Comparison of ENCODE assay signal across 19 mouse cellular contexts in the genomic region with DNA sequence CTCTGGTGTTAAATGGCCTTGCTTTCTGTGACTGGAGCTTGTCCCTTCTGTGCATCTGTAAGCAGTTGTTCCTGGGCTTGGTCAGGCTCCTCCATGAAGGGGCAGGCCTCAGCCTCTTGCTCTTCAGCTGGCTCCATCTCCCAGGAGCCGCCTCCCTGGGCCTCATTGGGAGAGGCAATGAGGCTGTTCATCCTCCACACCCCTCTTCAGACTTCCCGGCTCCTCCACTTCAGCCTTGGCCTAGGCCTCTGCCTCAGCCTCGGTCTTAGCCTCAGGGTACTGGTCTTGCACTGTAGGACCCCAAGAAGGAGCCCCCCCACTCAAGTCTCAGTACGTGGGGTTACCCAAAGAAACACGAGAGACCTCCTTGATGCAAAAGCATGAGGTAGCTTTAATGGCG. TPM values are rescaled to one million over a fixed set of nuclear protein-coding genes. Genes with fewer than 3 reads are reported as not detected.
DNase-seq lines count a peak whose midpoint lies in the region; ATAC-seq and TF ChIP-seq lines count a peak whose summit lies in the region.
"Had no signal": no experiment of that assay in that cellular context is flagged by ENCODE, and none has a peak within 500 bp of the region (broad histone marks: within the 10 kb centered on the region; RNA-seq: fewer than 3 reads in every experiment).

No protein-coding gene starts in this region.

- H3K4me1 ChIP-seq in heart, embryonic 13.5 days: peaks cover 12% of the 10 kb centered on the region
- H3K4me1 ChIP-seq in limb, embryonic 11.5 days (ENCODE audit: control insufficient read depth, insufficient read depth, low read length): no peaks in the 10 kb centered on the region
- no peaks in the 10 kb centered on the region for H3K4me1 ChIP-seq in limb, embryonic 10.5 days
- H3K4me1 ChIP-seq in intestine, postnatal 0 days (replicated peaks; ENCODE audit: control insufficient read depth, insufficient read depth, low read length): no peaks in the 10 kb centered on the region
- no peaks in the 10 kb centered on the region for H3K4me1 ChIP-seq in stomach, embryonic 15.5 days
- H3K4me1 ChIP-seq: liver, embryonic 13.5 days; neural tube, embryonic 12.5 days had no signal

- H3K36me3 ChIP-seq in heart, embryonic 13.5 days: no peaks in the 10 kb centered on the region
- no peaks in the 10 kb centered on the region; the same call in 1 of the 2 replicates for H3K36me3 ChIP-seq in limb, embryonic 11.5 days (ENCODE audit: control insufficient read depth, insufficient read depth, low read length)
- H3K36me3 ChIP-seq in limb, embryonic 10.5 days: no peaks in the 10 kb centered on the region
- no peaks in the 10 kb centered on the region for H3K36me3 ChIP-seq in intestine, postnatal 0 days (ENCODE audit: control insufficient read depth, insufficient read depth)
- H3K36me3 ChIP-seq in stomach, embryonic 15.5 days: no peaks in the 10 kb centered on the region
- H3K36me3 ChIP-seq: liver, embryonic 13.5 days; neural tube, embryonic 12.5 days had no signal

- H3K27ac ChIP-seq in heart, embryonic 13.5 days (replicated peaks): peak overlapping the region; percentile 82
- H3K27ac ChIP-seq in limb, embryonic 11.5 days (replicated peaks; ENCODE audit: low read depth, low read length): no peak overlapping the region
- H3K27ac ChIP-seq in limb, embryonic 10.5 days: no peak overlapping the region
- H3K27ac ChIP-seq in intestine, postnatal 0 days (ENCODE audit: low read depth, low read length): peak overlapping the region; percentile 60
- H3K27ac ChIP-seq in stomach, embryonic 15.5 days: peak overlapping the region; percentile 27; the same call in 1 of the 2 replicates
- H3K27ac ChIP-seq: liver, embryonic 13.5 days; neural tube, embryonic 12.5 days had no signal

- H3K27me3 ChIP-seq in heart, embryonic 13.5 days (replicated peaks): no peaks in the 10 kb centered on the region
- H3K27me3 ChIP-seq in limb, embryonic 11.5 days (ENCODE audit: control insufficient read depth, insufficient read depth, low read length): no peaks in the 10 kb centered on the region
- H3K27me3 ChIP-seq in limb, embryonic 10.5 days (ENCODE audit: low read depth, poor library complexity, severe bottlenecking): no peaks in the 10 kb centered on the region
- H3K27me3 ChIP-seq in intestine, postnatal 0 days (replicated peaks; ENCODE audit: control insufficient read depth, insufficient read depth, low read length): no peaks in the 10 kb centered on the region
- no peaks in the 10 kb centered on the region for H3K27me3 ChIP-seq in stomach, embryonic 15.5 days (replicated peaks)
- H3K27me3 ChIP-seq: liver, embryonic 13.5 days; neural tube, embryonic 12.5 days had no signal

- H3K9ac ChIP-seq in heart, embryonic 13.5 days: no peak overlapping the region
- no peak overlapping the region for H3K9ac ChIP-seq in limb, embryonic 11.5 days (ENCODE audit: low read length)
- H3K9ac ChIP-seq in intestine, postnatal 0 days (ENCODE audit: low read depth, low read length): no peak overlapping the region
- H3K9ac ChIP-seq in stomach, embryonic 15.5 days: no peak overlapping the region
- H3K9ac ChIP-seq: liver, embryonic 13.5 days; neural tube, embryonic 12.5 days had no signal

- no peak for TF ChIP-seq CTCF in intestine, postnatal 0 days (IDR thresholded peaks at IDR 0.05; ENCODE audit: low read depth)

- peaks cover 15% of the 10 kb centered on the region; the same call in 1 of the 2 replicates for H3K9me3 ChIP-seq in heart, embryonic 13.5 days
- H3K9me3 ChIP-seq in limb, embryonic 11.5 days (ENCODE audit: control insufficient read depth, low read length): peaks cover 4% of the 10 kb centered on the region; the same call in 1 of the 2 replicates
- no peaks in the 10 kb centered on the region; the same call in 1 of the 2 replicates for H3K9me3 ChIP-seq in limb, embryonic 10.5 days (replicated peaks)
- H3K9me3 ChIP-seq in intestine, postnatal 0 days (ENCODE audit: control insufficient read depth): no peaks in the 10 kb centered on the region
- H3K9me3 ChIP-seq in stomach, embryonic 15.5 days: no peaks in the 10 kb centered on the region

- H3K4me3 ChIP-seq in heart, embryonic 13.5 days: no peak overlapping the region
- H3K4me3 ChIP-seq in limb, embryonic 11.5 days (ENCODE audit: low read depth, low read length): no peak overlapping the region
- no peak overlapping the region for H3K4me3 ChIP-seq in limb, embryonic 10.5 days
- H3K4me3 ChIP-seq in intestine, postnatal 0 days (ENCODE audit: low read depth, low read length): no peak overlapping the region
- H3K4me3 ChIP-seq in stomach, embryonic 15.5 days (replicated peaks): no peak overlapping the region
- H3K4me3 ChIP-seq: liver, embryonic 13.5 days; neural tube, embryonic 12.5 days had no signal

- ATAC-seq in heart, embryonic 13.5 days (ENCODE audit: extremely low read depth, insufficient number of reproducible peaks, low FRiP score, low TSS enrichment): 0 out of 2 replicates have a peak, but pooled peaks have one; percentile 47
- peak; percentile 57; the same call in 1 of the 2 replicates for ATAC-seq in limb, embryonic 11.5 days (ENCODE audit: insufficient number of reproducible peaks, low FRiP score, low TSS enrichment, low read depth)
- ATAC-seq in intestine, postnatal 0 days: peak; percentile 75
- no peak; the same call in 1 of the 2 replicates for ATAC-seq in stomach, embryonic 15.5 days (ENCODE audit: insufficient read depth, low FRiP score, low read depth)

- intact Hi-C loops in heart, postnatal 25 days (cut with DNase I): no loop called here

- 68% methylated on average over 6 of the region's 6 CpGs for WGBS in heart, embryonic 13.5 days
- WGBS in limb, embryonic 11.5 days: 81% methylated on average over 6 of the region's 6 CpGs
- 92% methylated on average over 6 of the region's 6 CpGs for WGBS in limb, embryonic 10.5 days
- WGBS in intestine, postnatal 0 days: 63% methylated on average over 6 of the region's 6 CpGs
- WGBS in stomach, embryonic 15.5 days: 83% methylated on average over 6 of the region's 6 CpGs

- no peak for DNase-seq in heart, postnatal 25 days (ENCODE audit: low spot score)
- DNase-seq in limb, embryonic 11.5 days (ENCODE audit: low spot score): no peak
- no peak for DNase-seq in limb, embryonic 10.5 days (ENCODE audit: low spot score)
- no peak for DNase-seq in retina, postnatal 1 day
- DNase-seq in layer of hippocampus, adult 11-12 months (ENCODE audit: low spot score): no peak
- DNase-seq: adrenal gland, postnatal 14 days; cerebellum, postnatal 10 days; kidney, adult 11 months; liver, embryonic 13.5 days; lung, postnatal 10 days; right cerebral cortex, postnatal 4 days; thymus, postnatal 36 days had no signal

- no peak overlapping the region for H3K4me2 ChIP-seq in heart, embryonic 13.5 days
- H3K4me2 ChIP-seq in limb, embryonic 11.5 days (ENCODE audit: low read depth, severe bottlenecking): no peak overlapping the region
- no peak overlapping the region for H3K4me2 ChIP-seq in intestine, postnatal 0 days (replicated peaks; ENCODE audit: low read depth)
- no peak overlapping the region for H3K4me2 ChIP-seq in stomach, embryonic 15.5 days
- H3K4me2 ChIP-seq: liver, embryonic 13.5 days; neural tube, embryonic 12.5 days had no signal

RNA-seq across cellular contexts. Expression of gene Mup5, which starts 20.3 kb away (rescaled TPM):
- polyA plus RNA-seq in heart, embryonic 13.5 days (2015; fragmentation: Nextera tagmentation; extraction: Ambion mirVana): not detected in 2 replicates
- not detected for total RNA-seq in heart, postnatal 25 days (2021)
- not detected in 2 replicates for polyA plus RNA-seq in limb, embryonic 11.5 days (2014; fragmentation: Nextera tagmentation; extraction: Ambion mirVana)
- not detected in 2 replicates for polyA plus RNA-seq in limb, embryonic 10.5 days (2016; fragmentation: Nextera tagmentation; extraction: Ambion mirVana)
- not detected in 2 replicates for polyA plus RNA-seq in intestine, postnatal 0 days (2015; fragmentation: Nextera tagmentation; extraction: Ambion mirVana)
- not detected in 2 replicates for polyA plus RNA-seq in stomach, embryonic 15.5 days (2015; fragmentation: Nextera tagmentation; extraction: Ambion mirVana)
- total RNA-seq: adrenal gland, postnatal 14 days; ES-E14; megakaryocyte-erythroid progenitor cell, adult 5-6 weeks had no signal
- polyA plus RNA-seq: C2C12; liver, embryonic 13.5 days; neural tube, embryonic 12.5 days had no signal

Comparison
In these comparisons a context has a peak if more than half of its experiments do, and no peak if none do; other contexts are left out.
1. H3K27ac ChIP-seq: peak in heart, embryonic 13.5 days (single experiment), intestine, postnatal 0 days (single experiment) and stomach, embryonic 15.5 days (single experiment); none in limb, embryonic 11.5 days (single experiment) and limb, embryonic 10.5 days (single experiment).